13 mouse cellular contexts compared by ENCODE assay signal in the genomic region with DNA sequence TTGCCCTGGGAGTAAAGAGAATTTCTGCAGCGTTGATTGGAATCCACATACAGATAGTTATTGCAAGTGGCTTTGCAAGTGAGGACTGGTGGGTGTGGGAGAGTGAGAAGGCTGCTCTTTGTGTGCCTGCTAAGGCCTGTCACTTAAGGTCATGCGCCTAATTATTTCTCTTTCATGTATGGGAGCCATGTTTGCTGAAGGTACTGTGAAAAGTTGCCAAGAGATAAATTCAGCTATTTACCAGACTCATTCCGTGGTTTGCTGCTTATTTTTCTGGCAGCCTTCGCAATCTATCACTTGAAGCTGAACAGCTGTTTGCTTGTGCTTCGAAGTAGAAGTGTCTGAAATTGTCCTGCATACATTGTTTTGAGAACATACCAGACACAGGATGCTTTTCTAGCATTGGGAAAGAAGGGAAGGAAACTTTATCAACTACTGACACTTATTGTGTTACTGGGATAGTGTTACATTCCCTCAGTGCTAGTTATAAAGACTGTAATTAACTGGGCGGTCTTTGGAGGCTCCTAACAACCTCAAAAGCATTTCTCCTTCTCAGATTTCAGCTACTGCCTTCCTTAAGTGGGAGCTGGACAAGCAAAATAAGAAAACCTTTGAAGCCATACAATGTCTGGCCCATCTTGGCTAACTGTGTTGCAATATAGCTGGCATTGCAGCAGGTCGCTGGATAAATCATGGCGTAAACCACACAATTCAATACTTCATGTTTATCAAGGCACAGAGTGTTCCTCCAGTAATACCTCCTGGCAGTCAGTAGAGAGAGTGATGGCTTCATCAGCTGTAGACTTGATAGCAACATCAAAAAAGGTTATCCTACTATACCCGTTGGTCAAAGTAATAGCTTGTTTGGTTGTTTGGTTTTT. TPM values are rescaled to one million over a fixed set of nuclear protein-coding genes. Genes with fewer than 3 reads are reported as not detected.
DNase-seq lines count a peak whose midpoint lies in the region; ATAC-seq and TF ChIP-seq lines count a peak whose summit lies in the region.
"Had no signal": no experiment of that assay in that cellular context is flagged by ENCODE, and none has a peak within 500 bp of the region (broad histone marks: within the 10 kb centered on the region; RNA-seq: fewer than 3 reads in every experiment).

No protein-coding gene starts in this region.

- H3K4me3 ChIP-seq in embryonic facial prominence, embryonic 11.5 days (ENCODE audit: low read depth, low read length), result no peak overlapping the region
- no peak overlapping the region for H3K4me3 ChIP-seq in embryonic facial prominence, embryonic 10.5 days
- H3K4me3 ChIP-seq in kidney, adult 2 months (ENCODE audit: insufficient read depth, low read depth, low read length), result no peak overlapping the region
- H3K4me3 ChIP-seq in hindbrain, embryonic 12.5 days, result no peak overlapping the region
- H3K4me3 ChIP-seq: midbrain, embryonic 10.5 days had no signal

- H3K36me3 ChIP-seq in embryonic facial prominence, embryonic 11.5 days (replicated peaks; ENCODE audit: control insufficient read depth, insufficient read depth, low read depth, low read length), result no peaks in the 10 kb centered on the region
- no peaks in the 10 kb centered on the region for H3K36me3 ChIP-seq in embryonic facial prominence, embryonic 10.5 days (replicated peaks)
- H3K36me3 ChIP-seq in kidney, adult 2 months (ENCODE audit: control insufficient read depth, insufficient read depth, low read length), result no peaks in the 10 kb centered on the region
- no peaks in the 10 kb centered on the region for H3K36me3 ChIP-seq in hindbrain, embryonic 12.5 days
- H3K36me3 ChIP-seq: midbrain, embryonic 10.5 days had no signal

- H3K9me3 ChIP-seq in embryonic facial prominence, embryonic 11.5 days (replicated peaks; ENCODE audit: control insufficient read depth, low read length), result no peaks in the 10 kb centered on the region
- H3K9me3 ChIP-seq in embryonic facial prominence, embryonic 10.5 days, result no peaks in the 10 kb centered on the region
- no peaks in the 10 kb centered on the region for H3K9me3 ChIP-seq in hindbrain, embryonic 12.5 days (replicated peaks)
- H3K9me3 ChIP-seq: midbrain, embryonic 10.5 days had no signal

- no peak for TF ChIP-seq CTCF in kidney, adult 2 months (conservative IDR thresholded peaks at IDR 0.05; ENCODE audit: insufficient read depth, insufficient read length, low read depth, low read length)

- H3K4me2 ChIP-seq in embryonic facial prominence, embryonic 11.5 days (ENCODE audit: low read depth, low read length), result no peak overlapping the region
- no peak overlapping the region for H3K4me2 ChIP-seq in hindbrain, embryonic 12.5 days (replicated peaks)
- H3K4me2 ChIP-seq: hindbrain, embryonic 14.5 days had no signal

- no peaks in the 10 kb centered on the region for H3K4me1 ChIP-seq in embryonic facial prominence, embryonic 11.5 days (ENCODE audit: control insufficient read depth, insufficient read depth, low read length)
- H3K4me1 ChIP-seq in embryonic facial prominence, embryonic 10.5 days, result peaks cover 15% of the 10 kb centered on the region
- H3K4me1 ChIP-seq in kidney, adult 2 months (ENCODE audit: control insufficient read depth, insufficient read depth, low read length), result no peaks in the 10 kb centered on the region
- H3K4me1 ChIP-seq in hindbrain, embryonic 12.5 days, result peaks cover 5% of the 10 kb centered on the region

- DNase-seq in embryonic facial prominence, embryonic 11.5 days (ENCODE audit: low spot score), result peak; percentile 43
- no peak for DNase-seq in embryonic facial prominence, embryonic 10.5 days (ENCODE audit: low spot score)
- DNase-seq in kidney, postnatal 10 days, result peak; percentile 7
- no peak for DNase-seq in kidney, adult 2 months
- peak; percentile 16 for DNase-seq in Muller cell, postnatal 12 days (ENCODE audit: inconsistent ontology term)
- DNase-seq in fat pad, adult 2 months (ENCODE audit: extremely low read depth, low read depth, low spot score), result peak; percentile 88
- no peak for DNase-seq in retina, embryonic 14.5 days (ENCODE audit: low spot score)
- DNase-seq: cerebellum, adult 2 months; kidney, adult 9 months; lung, postnatal 14 days had no signal

- no peak overlapping the region for H3K27ac ChIP-seq in embryonic facial prominence, embryonic 11.5 days (replicated peaks; ENCODE audit: low read depth, low read length)
- H3K27ac ChIP-seq in embryonic facial prominence, embryonic 10.5 days (replicated peaks), result no peak overlapping the region
- no peak overlapping the region for H3K27ac ChIP-seq in kidney, adult 2 months (ENCODE audit: insufficient read depth, low read depth, low read length)
- no peak overlapping the region for H3K27ac ChIP-seq in hindbrain, embryonic 12.5 days
- H3K27ac ChIP-seq: hindbrain, embryonic 14.5 days; midbrain, embryonic 10.5 days had no signal

- TF ChIP-seq POLR2A in kidney, adult 2 months (IDR thresholded peaks at IDR 0.05; ENCODE audit: low read depth, low read length), result no peak

- no peak overlapping the region for H3K9ac ChIP-seq in embryonic facial prominence, embryonic 11.5 days (replicated peaks; ENCODE audit: low read length)
- H3K9ac ChIP-seq in hindbrain, embryonic 12.5 days, result no peak overlapping the region
- H3K9ac ChIP-seq: hindbrain, embryonic 14.5 days had no signal

- no peaks in the 10 kb centered on the region for H3K27me3 ChIP-seq in embryonic facial prominence, embryonic 11.5 days (ENCODE audit: control insufficient read depth, insufficient read depth, low read length)
- H3K27me3 ChIP-seq in embryonic facial prominence, embryonic 10.5 days (replicated peaks; ENCODE audit: low read depth, poor library complexity, severe bottlenecking), result no peaks in the 10 kb centered on the region
- no peaks in the 10 kb centered on the region for H3K27me3 ChIP-seq in kidney, adult 2 months (replicated peaks; ENCODE audit: control insufficient read depth, insufficient read depth, low read length)
- H3K27me3 ChIP-seq in hindbrain, embryonic 12.5 days, result no peaks in the 10 kb centered on the region

- no peak for ATAC-seq in embryonic facial prominence, embryonic 11.5 days (replicated peaks; ENCODE audit: insufficient number of reproducible peaks, low FRiP score, low TSS enrichment, low read depth)
- no peak for ATAC-seq in hindbrain, embryonic 12.5 days (ENCODE audit: low FRiP score)

- WGBS in embryonic facial prominence, embryonic 11.5 days, result 52% methylated on average over 9 of the region's 9 CpGs
- WGBS in embryonic facial prominence, embryonic 10.5 days, result 55% methylated on average over 9 of the region's 9 CpGs
- 33% methylated on average over 9 of the region's 9 CpGs for WGBS in kidney, adult 2 months
- 61% methylated on average over 9 of the region's 9 CpGs for WGBS in hindbrain, embryonic 12.5 days

RNA-seq across cellular contexts. Expression of a gene that starts 34.8 kb away (rescaled TPM):
- 0.84 and 1.5 TPM in 2 replicates for polyA plus RNA-seq in embryonic facial prominence, embryonic 11.5 days (2014; fragmentation: Nextera tagmentation; extraction: Ambion mirVana)
- 0.66 and 1.1 TPM in 2 replicates for polyA plus RNA-seq in embryonic facial prominence, embryonic 10.5 days (2016; fragmentation: Nextera tagmentation; extraction: Ambion mirVana)
- 0.03 and 0.05 TPM in 2 replicates for polyA plus RNA-seq in kidney, adult 2 months (2012; rRNA removed)
- polyA plus RNA-seq in hindbrain, embryonic 12.5 days (2016; fragmentation: Nextera tagmentation; extraction: Ambion mirVana), result 0.39 and 0.48 TPM in 2 replicates

Comparison
In these comparisons a context has a peak if more than half of its experiments do, and no peak if none do; other contexts are left out.
1. DNase-seq: peak in embryonic facial prominence, embryonic 11.5 days (single experiment), kidney, postnatal 10 days (single experiment), Muller cell, postnatal 12 days (single experiment) and fat pad, adult 2 months (single experiment); none in embryonic facial prominence, embryonic 10.5 days (single experiment), kidney, adult 2 months (single experiment) and retina, embryonic 14.5 days (single experiment).